Mouse (Mus musculus): ENCODE results near the gene Homer2. TPM values are rescaled to one million over a fixed set of nuclear protein-coding genes. Genes with fewer than 3 reads are reported as not detected.
A peak's percentile ranks its signal among the peaks of the same experiment; 100 is the strongest.

Homer2 gene
- 0.45 and 1.1 TPM in 2 replicates for total RNA-seq (2017)

GRCm38 (mm10) chr7:81707471-81708140, at the start of gene Homer2:
Homer2 (minus strand) TSS chr7:81707527.
- no peak for ATAC-seq (replicated peaks in 1 of 2; ENCODE audit: insufficient read depth in 1 of 2, low FRiP score in 2 of 2, low TSS enrichment in 1 of 2, low read depth in 1 of 2, poor library complexity in 2 of 2, severe bottlenecking in 2 of 2)

GRCm38 (mm10) chr7:81747956-81748355, 40.6 kb upstream of the Homer2 start:
- ATAC-seq (replicated peaks in 1 of 2; ENCODE audit: insufficient read depth in 1 of 2, low FRiP score in 2 of 2, low TSS enrichment in 1 of 2, low read depth in 1 of 2, poor library complexity in 2 of 2, severe bottlenecking in 2 of 2), result no peak

DNA sequence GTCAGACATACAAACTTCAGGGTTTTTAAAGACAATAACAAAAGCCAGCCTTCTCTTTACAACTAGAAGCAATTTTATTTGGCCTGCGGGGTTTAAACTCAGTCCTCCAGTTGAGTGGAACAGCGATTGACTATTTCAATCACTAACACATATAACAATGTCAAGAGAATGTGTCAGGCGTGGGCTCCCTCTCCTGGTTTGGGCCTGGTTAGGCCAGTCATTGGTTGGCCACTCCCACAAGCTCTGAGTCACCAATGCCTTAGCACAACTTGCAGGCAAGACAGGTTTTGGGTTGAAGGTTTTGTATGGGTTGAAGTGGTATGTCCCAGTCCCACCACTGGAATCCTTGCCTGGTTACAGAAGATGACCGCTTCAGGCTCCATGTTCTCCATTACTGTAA, 36.8 kb upstream of the Homer2 start:
- ATAC-seq (replicated peaks in 1 of 2; ENCODE audit: insufficient read depth in 1 of 2, low FRiP score in 2 of 2, low TSS enrichment in 1 of 2, low read depth in 1 of 2, poor library complexity in 2 of 2, severe bottlenecking in 2 of 2), result peak; percentile 65 to 66

DNA sequence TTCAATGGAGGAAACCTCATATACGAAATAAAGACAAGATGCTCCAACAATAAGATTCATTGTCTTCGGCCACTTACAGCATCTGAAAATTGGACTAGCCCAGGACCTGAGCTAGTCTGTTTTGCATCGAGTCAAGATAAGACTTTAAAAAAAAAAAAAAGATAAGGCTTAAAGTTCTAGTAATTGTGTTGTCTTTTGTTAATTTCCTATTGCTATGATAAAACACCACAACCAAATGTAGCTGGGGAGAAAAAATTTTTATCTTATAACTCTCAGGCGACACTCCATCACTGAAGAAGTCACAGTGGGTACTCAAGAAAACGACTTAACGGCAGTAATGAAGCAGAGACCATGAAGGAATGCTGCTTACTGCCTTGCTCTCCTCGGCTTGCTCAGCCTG, 32.7 kb upstream of the Homer2 start:
- ATAC-seq (replicated peaks in 1 of 2; ENCODE audit: insufficient read depth in 1 of 2, low FRiP score in 2 of 2, low TSS enrichment in 1 of 2, low read depth in 1 of 2, poor library complexity in 2 of 2, severe bottlenecking in 2 of 2), result no peak

GRCm38 (mm10) chr7:81738720-81739385, 31.5 kb upstream of the Homer2 start:
- no peak for ATAC-seq (replicated peaks in 1 of 2; ENCODE audit: insufficient read depth in 1 of 2, low FRiP score in 2 of 2, low TSS enrichment in 1 of 2, low read depth in 1 of 2, poor library complexity in 2 of 2, severe bottlenecking in 2 of 2)

DNA sequence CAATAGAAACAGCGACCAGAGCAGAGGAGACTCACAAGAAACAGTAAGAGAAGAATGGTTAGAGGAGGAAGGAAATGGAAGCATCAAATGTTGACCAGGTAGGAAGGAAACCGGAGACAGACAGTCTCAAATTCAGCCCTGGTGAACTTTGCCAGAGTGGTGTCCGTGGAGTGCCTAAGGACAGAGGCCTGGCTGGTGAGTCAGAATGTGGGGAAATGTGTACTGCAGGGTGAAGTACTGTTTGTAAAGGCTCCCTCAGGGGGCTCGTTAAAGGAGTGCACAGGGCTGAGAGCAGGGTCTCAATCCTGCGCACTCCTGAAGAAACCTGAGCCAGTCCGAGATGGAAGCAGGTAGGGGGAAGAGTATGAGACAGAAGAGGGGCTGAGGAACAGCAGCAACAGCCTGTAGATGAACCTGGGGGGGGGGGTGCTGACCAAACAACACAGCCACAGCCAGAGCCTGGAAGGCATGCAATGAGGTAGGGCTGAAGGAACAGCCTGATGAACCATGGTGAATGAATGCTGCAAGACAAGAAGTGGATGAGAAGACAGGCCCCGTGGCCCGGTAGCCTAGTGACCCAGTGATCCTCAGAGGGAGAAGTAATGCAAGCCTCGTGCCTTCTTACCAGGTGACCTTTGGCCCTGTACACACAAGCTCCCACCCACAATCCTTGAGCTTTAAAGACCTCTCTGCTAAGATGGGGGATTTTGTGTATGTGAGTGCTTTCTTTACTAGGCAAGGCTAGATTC, 28.1 kb upstream of the Homer2 start:
- no peak for ATAC-seq (replicated peaks in 1 of 2; ENCODE audit: insufficient read depth in 1 of 2, low FRiP score in 2 of 2, low TSS enrichment in 1 of 2, low read depth in 1 of 2, poor library complexity in 2 of 2, severe bottlenecking in 2 of 2)

DNA sequence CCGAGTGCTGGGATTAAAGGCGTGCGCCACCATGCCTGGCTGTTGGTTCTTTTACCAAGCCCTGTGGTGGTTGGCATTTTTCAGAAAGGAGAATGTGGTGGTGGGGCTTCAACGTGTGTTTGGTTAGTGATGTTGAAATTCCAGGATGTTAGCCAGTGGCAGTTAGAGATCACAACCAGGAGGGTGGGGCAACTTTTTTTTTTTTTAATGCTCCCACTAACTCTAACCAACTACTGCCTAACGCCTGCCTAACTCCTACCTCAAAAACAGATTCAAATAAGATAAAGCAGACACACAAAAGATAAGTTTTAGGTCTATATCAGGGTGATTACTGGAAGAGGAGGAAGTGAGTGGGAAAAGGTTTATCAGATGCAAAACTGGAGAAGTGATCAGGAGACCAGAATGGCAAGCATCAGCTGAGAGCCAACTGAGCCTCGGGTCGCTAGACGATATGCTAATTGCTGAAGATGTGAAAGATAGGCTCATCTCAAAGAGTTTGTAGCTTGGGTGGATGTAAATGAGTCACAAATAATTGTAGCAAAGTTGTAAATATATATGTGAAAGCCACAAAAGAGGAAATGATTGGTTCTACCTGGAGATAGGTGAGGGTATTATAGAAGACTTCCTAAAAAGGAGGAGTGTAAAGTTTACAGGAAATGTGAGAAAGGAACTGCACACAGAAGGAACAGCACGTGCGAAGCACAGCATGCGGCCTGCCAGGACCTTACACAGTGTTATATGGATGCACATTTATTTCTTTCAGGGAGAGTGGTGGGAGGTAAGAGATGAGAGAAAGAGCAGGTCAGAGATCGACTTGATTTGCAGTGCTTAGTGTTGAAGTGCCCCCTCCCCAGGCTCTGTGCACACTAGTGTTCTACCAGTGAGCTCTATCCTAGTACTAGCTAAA, 25.1 kb upstream of the Homer2 start:
- no peak for ATAC-seq (replicated peaks in 1 of 2; ENCODE audit: insufficient read depth in 1 of 2, low FRiP score in 2 of 2, low TSS enrichment in 1 of 2, low read depth in 1 of 2, poor library complexity in 2 of 2, severe bottlenecking in 2 of 2)

- no peak for ATAC-seq (replicated peaks in 1 of 2; ENCODE audit: insufficient read depth in 1 of 2, low FRiP score in 2 of 2, low TSS enrichment in 1 of 2, low read depth in 1 of 2, poor library complexity in 2 of 2, severe bottlenecking in 2 of 2)
These were observed 23.9 kb upstream of the Homer2 start for GRCm38 (mm10) chr7:81731181-81731651.

GRCm38 (mm10) chr7:81729787-81730186, 22.5 kb upstream of the Homer2 start:
- ATAC-seq (replicated peaks in 1 of 2; ENCODE audit: insufficient read depth in 1 of 2, low FRiP score in 2 of 2, low TSS enrichment in 1 of 2, low read depth in 1 of 2, poor library complexity in 2 of 2, severe bottlenecking in 2 of 2), result no peak

DNA sequence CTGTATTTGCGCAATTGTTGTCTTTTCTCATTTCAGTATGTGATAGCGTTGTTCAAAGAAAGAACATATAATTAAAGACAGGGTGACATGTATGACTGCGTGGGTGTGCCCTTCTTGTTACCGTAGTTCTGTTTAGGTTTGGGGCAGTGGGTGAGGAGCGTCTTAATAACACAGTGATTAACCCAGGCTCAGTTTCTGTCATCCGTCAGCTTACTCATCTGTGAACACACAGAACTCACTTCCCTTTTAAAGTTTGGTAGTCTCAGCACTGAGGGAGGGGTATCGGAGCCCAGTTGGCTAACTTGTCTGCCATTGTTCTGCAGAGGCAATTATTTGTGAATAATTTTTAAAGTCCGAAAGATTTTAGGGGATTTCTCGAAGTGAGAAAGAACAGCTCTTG, 20.4 kb upstream of the Homer2 start:
- ATAC-seq (replicated peaks in 1 of 2; ENCODE audit: insufficient read depth in 1 of 2, low FRiP score in 2 of 2, low TSS enrichment in 1 of 2, low read depth in 1 of 2, poor library complexity in 2 of 2, severe bottlenecking in 2 of 2), result no peak

GRCm38 (mm10) chr7:81726728-81727005, 19.3 kb upstream of the Homer2 start:
- ATAC-seq (replicated peaks in 1 of 2; ENCODE audit: insufficient read depth in 1 of 2, low FRiP score in 2 of 2, low TSS enrichment in 1 of 2, low read depth in 1 of 2, poor library complexity in 2 of 2, severe bottlenecking in 2 of 2), result no peak

DNA sequence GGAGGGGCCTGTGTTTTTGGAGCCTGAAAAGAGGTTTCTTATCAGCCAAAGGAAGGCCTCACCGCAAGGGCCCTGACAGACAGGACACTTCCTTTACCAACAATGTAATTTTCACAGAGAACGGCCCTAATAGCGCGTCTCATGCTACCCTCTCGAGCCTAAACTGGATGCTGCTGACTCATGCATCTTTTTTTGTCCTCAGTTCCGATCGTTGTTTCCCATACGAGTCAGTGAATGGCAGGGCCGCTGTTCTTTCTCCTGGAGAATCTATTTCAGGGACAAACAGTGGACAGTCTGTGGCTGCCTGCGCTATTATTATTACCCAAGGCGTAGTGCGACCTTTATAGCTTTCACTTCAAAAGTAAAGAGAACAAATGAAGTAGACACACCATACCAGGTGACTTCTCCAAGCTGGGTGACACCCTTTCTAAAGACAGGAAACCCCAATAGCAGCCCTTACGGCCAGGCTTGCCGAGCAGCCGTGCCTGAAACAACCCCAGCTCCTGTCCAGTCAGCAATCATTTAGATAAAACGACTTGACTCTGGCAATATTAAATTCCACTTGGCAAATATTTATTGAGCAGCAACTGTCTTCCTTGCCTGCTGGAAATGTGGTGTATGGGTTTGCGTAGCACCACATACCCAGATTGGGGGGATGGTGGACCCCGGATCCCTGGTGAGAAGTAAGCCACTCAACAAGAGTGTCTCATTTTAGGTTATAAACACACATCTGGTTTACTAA, 18.8 kb upstream of the Homer2 start:
- ATAC-seq (replicated peaks in 1 of 2; ENCODE audit: insufficient read depth in 1 of 2, low FRiP score in 2 of 2, low TSS enrichment in 1 of 2, low read depth in 1 of 2, poor library complexity in 2 of 2, severe bottlenecking in 2 of 2), result peak; percentile 85 to 91

DNA sequence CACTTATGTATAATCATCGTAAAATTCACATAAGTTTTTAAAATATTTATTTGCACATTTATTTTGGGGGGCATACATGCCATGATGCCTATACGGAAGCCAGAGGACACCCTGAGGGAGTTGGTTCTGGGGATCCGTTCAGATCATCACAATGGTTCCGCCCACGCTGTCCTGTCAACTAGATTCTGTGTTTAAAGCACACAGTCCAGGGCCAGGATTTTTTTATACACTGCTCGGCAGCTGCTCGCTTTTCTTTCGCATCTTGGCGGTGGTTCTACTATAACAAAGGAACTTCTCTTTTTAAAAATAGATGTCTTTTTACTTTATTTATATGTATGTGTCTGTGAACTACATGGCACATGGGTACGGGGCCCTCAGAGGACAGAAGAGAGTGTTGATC, 16.5 kb upstream of the Homer2 start:
- no peak for ATAC-seq (replicated peaks in 1 of 2; ENCODE audit: insufficient read depth in 1 of 2, low FRiP score in 2 of 2, low TSS enrichment in 1 of 2, low read depth in 1 of 2, poor library complexity in 2 of 2, severe bottlenecking in 2 of 2)

GRCm38 (mm10) chr7:81721271-81721670, 13.9 kb upstream of the Homer2 start:
- ATAC-seq (replicated peaks in 1 of 2; ENCODE audit: insufficient read depth in 1 of 2, low FRiP score in 2 of 2, low TSS enrichment in 1 of 2, low read depth in 1 of 2, poor library complexity in 2 of 2, severe bottlenecking in 2 of 2), result no peak

- no peak; a peak in 1 of 4 replicates for ATAC-seq (replicated peaks in 1 of 2; ENCODE audit: insufficient read depth in 1 of 2, low FRiP score in 2 of 2, low TSS enrichment in 1 of 2, low read depth in 1 of 2, poor library complexity in 2 of 2, severe bottlenecking in 2 of 2)
These were observed 11.9 kb upstream of the Homer2 start for GRCm38 (mm10) chr7:81719216-81719661.

- no peak for ATAC-seq (replicated peaks in 1 of 2; ENCODE audit: insufficient read depth in 1 of 2, low FRiP score in 2 of 2, low TSS enrichment in 1 of 2, low read depth in 1 of 2, poor library complexity in 2 of 2, severe bottlenecking in 2 of 2)
These were observed 11.3 kb upstream of the Homer2 start for GRCm38 (mm10) chr7:81718657-81719056.

DNA sequence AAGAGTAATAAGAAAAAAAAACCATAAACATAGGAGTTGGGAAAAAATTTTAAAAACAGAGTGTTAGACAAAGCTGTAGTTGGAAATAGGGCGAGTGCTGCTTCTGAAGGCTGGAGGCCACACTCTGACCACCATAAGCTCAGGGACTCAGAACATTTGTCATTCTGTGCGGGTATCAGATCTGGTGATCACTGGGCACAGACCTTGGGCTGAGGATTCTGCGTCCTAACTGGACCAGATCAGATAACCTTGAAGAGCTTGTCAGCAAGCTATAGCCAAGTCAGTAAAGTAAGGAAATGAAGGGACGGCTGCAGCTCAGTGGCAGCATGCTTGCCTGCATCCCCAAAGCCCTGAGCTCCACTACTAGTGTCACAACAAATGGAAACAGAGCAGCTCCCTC, 2.8 kb upstream of the Homer2 start:
- ATAC-seq (replicated peaks in 1 of 2; ENCODE audit: insufficient read depth in 1 of 2, low FRiP score in 2 of 2, low TSS enrichment in 1 of 2, low read depth in 1 of 2, poor library complexity in 2 of 2, severe bottlenecking in 2 of 2), result no peak
